Mouse (Mus musculus): ENCODE measurements at regions not wholly inside any gene's neighbourhood (a gene's known extent, or its start where the extent isn't known, plus 50 kb on each side); places are given as distances from the start of the nearest gene placed in this dataset.
A peak's percentile ranks its signal among the peaks of the same experiment; 100 is the strongest.

GRCm38 (mm10) chr3:105223671-105224070, 157.0 kb downstream of the 4930564D02Rik start:
- DNase-seq (ENCODE audit: low read depth, low spot score), result no peak

- no peak for DNase-seq (ENCODE audit: low read depth, low spot score)
Observed at GRCm38 (mm10) chr3:105227551-105227950, 160.9 kb downstream of the 4930564D02Rik start.

GRCm38 (mm10) chr3:105228401-105228800, 161.8 kb downstream of the 4930564D02Rik start:
- no peak for DNase-seq (ENCODE audit: low read depth, low spot score)

- no peak for DNase-seq (ENCODE audit: low read depth, low spot score)
Observed at GRCm38 (mm10) chr3:105241048-105241447, 174.4 kb downstream of the 4930564D02Rik start.

DNA sequence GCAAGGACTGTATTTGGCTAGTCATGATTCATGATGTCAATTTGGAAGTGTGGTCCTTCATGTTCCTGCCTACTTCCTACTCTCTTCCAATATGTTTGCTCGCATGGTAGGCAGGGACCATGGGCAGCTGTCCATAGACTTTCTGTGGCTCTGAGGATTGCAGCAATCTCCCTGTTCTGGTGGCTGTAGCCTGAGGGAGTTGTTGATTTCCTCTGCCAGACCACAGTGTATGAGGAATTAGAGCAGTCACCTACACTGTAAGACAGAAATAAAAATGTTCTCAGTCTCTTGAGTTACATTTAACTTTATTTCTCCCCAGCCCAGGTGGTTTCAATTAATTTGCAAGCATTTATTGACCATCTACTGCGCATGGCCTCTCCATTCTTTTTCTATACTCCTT, 190.5 kb downstream of the 4930564D02Rik start:
- no peak for DNase-seq (ENCODE audit: low read depth, low spot score)

GRCm38 (mm10) chr3:105275241-105275640, 176.9 kb upstream of the Kcnd3 start:
- DNase-seq (ENCODE audit: low read depth, low spot score), result peak; percentile 15

- DNase-seq (ENCODE audit: low read depth, low spot score), result no peak
Observed at GRCm38 (mm10) chr3:105280971-105281370, 171.2 kb upstream of the Kcnd3 start.

DNA sequence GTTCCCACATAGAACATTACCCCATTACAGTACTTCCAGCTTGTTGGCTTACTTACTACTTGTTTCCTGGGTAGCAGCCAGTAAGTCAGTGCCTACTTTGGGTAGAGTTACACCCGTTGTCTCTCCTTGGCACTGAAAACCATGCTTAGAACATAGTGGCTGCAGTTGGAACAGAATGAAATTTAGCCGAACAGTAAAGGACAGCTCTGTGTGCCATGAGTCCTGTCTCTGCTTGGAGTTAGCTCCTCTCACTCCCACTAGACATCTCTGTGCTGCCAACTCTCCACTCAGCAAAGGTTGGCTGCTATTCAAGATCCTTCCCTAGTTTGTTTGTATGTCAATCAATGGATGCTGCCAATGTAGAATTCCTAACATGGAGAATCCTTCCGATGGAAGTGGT, 170.4 kb upstream of the Kcnd3 start:
- DNase-seq (ENCODE audit: low read depth, low spot score), result no peak

GRCm38 (mm10) chr3:105298273-105298672, 153.9 kb upstream of the Kcnd3 start:
- no peak for DNase-seq (ENCODE audit: low read depth, low spot score)

DNA sequence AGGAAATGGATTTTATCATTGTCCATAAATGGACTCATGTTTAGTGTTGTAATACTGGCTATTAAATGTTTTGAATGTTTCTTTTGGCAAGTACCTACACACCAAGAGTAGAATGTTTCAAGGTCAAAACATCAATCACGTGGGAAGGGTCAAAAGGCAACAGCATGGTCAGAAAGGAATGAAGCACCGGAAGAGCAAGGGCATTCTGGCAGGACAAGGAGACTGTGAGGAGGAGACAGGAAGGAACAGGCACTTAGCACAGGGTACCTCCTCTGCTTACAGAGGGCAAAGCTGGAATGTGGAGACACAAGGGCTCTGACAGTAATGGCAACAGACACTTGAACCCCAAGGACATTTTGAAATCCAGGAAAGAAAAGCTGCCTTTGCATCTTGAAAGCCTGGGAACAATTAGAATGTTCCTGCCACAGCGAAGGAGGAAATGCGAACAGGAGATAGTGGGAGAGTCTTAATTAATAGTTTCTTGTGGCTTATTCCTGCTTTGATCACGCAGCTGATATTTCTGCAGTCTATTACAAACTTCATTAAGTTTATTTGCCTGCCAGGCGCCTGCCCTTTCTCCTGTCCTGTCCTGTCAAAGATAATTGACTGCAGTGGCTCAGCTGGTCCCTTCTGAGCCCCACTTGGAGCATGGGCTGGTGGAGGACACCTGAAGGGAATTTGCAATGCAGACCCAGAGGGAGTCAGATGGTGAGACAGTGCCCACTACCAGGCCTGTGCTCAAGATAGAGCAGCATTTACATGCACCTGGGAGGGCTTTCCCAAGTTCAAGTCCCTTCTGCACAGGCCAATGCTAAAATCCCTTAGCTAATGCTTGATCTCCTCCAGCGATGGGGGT, 151.2 kb upstream of the Kcnd3 start:
- no peak for DNase-seq (ENCODE audit: low read depth, low spot score)

GRCm38 (mm10) chr3:105307676-105308075, 144.5 kb upstream of the Kcnd3 start:
- DNase-seq (ENCODE audit: low read depth, low spot score), result no peak

- no peak for DNase-seq (ENCODE audit: low read depth, low spot score)
Observed at GRCm38 (mm10) chr3:105309020-105309419, 143.1 kb upstream of the Kcnd3 start.

DNA sequence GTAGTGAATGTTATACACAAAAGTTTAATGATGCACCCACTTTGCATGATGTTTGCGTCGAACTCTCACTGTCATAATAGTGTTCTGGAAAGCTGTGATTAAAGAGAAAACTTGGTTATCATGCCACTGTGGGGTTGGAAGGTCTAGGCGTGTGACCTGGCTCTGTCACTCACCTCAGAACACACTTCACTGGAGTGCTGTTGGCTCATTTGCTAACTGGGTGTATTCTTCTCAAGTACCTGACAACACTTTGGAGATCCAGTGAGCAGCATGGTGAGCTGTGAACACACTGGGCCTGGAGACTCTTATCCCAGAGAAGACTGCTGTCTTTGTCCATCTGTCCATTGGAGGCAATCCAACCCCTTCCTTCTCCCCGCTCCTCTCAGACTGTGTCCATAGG, 98.9 kb upstream of the Kcnd3 start:
- no peak for DNase-seq (ENCODE audit: low read depth, low spot score)

- no peak for DNase-seq (ENCODE audit: low read depth, low spot score)
Observed at GRCm38 (mm10) chr3:105354123-105354931, 97.8 kb upstream of the Kcnd3 start.

GRCm38 (mm10) chr3:105357511-105357910, 94.6 kb upstream of the Kcnd3 start:
- DNase-seq (ENCODE audit: low read depth, low spot score), result no peak

DNA sequence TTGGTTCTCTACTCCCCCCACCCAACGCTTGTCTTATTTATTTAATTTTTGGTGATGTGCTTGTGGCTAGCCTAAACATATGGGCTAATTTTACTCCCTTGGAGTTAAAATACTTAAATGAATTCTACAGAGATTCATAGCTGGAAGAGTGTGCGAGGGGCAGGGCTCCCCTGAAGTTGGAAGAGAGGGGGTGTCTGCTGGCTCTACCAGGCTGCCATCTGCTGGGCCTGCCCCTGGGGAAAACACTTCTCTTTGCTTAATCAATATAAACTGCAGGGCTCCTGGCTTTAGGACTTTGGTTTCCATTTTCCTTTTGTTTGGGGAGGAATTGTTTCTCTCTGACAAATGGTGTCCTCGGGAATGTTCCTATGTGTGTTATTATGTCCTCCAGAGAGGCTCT, 92.5 kb upstream of the Kcnd3 start:
- no peak for DNase-seq (ENCODE audit: low read depth, low spot score)

DNA sequence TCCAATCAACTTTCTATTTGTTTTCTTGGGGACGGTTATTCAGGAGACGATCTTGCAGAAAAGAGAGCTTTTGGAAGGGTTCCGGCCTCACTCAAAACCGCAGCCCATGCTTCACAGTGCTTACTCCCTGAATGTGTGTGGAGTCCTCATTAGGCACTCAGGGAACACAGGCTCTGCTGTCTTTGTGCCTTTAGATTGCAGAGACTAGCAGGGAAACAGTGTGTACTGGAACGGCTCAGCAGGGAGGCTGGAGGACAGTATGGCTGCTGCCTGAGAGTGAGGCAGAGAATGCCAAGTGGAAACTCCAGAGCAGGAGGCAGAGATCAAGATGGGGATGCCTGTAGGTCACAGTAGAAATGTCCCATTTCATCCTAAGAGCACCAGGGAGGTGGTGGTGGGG, 87.4 kb upstream of the Kcnd3 start:
- no peak for DNase-seq (ENCODE audit: low read depth, low spot score)

DNA sequence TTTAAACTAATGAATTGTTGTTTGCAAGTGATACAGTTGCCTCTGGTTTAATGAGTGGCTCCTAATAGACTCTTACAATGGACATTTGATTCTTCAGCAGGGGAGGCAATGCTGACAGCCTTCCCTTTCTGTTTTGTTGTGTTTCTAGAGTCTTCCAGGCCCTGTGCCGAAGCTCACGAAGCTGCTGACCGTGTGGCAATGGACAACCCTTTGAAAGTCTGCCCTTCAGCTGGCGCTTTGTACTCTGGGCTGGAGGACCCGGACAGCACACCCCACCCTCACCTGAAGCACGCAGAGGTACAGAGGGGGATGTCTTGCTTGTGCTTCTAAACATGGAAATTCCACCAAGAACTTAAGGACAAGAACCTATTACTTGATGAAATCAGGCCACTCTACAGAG, 85.3 kb upstream of the Kcnd3 start:
- DNase-seq (ENCODE audit: low read depth, low spot score), result no peak

DNA sequence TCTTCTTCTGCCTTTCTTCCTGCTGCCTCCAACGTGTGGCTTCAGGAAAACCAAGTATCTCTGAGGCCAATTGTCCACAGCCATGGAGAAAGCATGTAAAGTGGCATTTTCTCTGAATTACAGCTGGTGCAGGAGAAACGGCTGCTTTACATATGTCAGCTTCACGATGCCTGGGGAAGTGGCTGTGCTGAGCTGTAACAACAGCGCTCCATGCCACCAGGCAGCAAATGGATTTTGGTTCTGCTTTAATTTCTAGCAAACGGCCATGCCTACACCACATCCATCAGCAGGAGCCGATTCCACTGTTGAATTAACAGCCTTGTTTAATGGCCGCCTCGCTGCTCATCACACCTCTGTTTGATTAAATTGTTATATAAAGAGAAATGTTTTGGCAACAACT, 84.2 kb upstream of the Kcnd3 start:
- no peak for DNase-seq (ENCODE audit: low read depth, low spot score)

- DNase-seq (ENCODE audit: low read depth, low spot score), result no peak
Observed at GRCm38 (mm10) chr3:105372371-105372828, 79.7 kb upstream of the Kcnd3 start.

- DNase-seq (ENCODE audit: low read depth, low spot score), result no peak
Observed at GRCm38 (mm10) chr3:105374306-105374705, 77.8 kb upstream of the Kcnd3 start.

GRCm38 (mm10) chr3:105374836-105375235, 77.3 kb upstream of the Kcnd3 start:
- no peak for DNase-seq (ENCODE audit: low read depth, low spot score)

DNA sequence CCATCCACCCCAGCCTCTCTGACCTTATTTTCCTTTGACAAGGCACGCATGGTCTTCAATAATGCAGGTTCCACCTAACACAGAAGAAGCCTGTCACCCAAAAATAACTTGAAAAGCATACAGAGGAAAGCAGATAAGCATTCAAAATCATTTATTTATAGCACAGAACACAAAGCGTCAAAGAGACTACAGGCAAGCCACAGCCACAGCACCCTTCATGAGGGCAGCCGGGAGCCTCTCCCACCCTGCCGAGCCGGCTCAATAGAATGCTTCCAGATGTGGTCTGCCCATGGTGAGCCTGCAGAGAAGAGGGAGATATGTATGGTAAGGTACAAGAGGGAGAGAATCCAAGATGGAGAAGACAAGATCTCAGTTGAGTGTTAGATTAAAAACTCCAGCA, 76.7 kb upstream of the Kcnd3 start:
- DNase-seq (ENCODE audit: low read depth, low spot score), result no peak

Measured in CD4-positive, CD25-positive, alpha-beta regulatory T cell, adult 2 months (primary cell).